Mouse (Mus musculus): ENCODE data around the gene Socs7.

The Socs7 gene

DNA sequence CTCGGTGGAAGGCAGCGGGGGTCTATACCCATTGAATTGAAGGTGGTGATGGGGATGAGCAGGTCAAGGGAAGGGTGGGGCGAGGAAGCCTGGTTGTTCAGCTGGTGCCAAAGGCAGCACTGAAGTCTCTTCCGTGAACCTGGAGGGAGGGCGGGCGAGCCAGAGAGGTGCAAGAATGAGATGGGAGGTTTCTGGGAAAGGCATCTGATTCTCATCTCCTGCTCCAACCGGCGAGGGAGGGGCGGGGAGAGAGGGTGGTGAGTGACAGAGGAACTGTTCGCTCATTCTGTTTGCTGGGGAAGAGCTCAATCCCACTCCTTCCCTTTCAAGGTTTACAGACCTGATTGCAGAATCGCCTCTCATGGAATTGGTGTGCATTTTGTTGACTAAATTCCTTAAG lies 31.3 kb downstream of the Socs7 start:
- no peak for DNase-seq

DNA sequence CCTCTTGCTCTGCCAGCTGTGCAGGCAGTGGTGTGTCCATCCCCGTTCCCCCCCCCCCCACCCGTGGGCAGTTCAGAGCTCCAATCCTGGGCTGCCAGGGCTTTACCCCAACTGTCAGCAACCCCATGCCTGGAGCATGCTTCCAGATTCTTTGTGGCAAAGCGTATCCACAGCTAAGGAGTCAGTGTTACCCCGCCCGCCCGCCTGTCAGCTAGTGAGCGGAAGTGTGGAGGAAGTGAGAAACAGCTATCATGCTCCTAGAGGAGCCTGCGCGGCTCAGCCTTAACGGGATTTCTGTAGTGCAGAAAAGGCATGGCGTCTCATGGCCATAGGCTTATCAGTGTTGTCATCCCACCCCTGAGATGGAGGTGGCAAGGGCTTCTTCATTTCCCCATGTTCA lies 31.8 kb downstream of the Socs7 start:
- DNase-seq = no peak

DNA sequence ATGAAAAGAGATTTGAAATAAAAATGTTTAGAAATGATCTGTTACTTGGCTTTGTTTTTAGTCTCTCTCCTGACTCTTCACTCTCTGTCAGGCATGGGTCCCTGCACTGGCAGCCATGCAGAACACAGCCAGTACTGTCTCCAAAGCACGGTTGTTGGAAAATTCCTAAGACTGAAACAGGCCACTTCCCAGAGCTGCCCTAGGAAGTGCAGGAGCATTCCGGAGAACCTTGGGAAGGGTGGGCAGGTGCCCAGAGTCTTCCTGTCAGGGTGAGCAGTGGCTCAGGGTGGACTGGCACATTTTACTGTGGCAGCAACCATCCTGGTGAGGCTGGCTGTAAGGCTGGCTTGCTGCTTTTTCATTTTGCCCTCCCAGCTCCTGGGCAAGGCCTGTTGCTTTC lies 36.2 kb downstream of the Socs7 start:
- no peak for DNase-seq

DNA sequence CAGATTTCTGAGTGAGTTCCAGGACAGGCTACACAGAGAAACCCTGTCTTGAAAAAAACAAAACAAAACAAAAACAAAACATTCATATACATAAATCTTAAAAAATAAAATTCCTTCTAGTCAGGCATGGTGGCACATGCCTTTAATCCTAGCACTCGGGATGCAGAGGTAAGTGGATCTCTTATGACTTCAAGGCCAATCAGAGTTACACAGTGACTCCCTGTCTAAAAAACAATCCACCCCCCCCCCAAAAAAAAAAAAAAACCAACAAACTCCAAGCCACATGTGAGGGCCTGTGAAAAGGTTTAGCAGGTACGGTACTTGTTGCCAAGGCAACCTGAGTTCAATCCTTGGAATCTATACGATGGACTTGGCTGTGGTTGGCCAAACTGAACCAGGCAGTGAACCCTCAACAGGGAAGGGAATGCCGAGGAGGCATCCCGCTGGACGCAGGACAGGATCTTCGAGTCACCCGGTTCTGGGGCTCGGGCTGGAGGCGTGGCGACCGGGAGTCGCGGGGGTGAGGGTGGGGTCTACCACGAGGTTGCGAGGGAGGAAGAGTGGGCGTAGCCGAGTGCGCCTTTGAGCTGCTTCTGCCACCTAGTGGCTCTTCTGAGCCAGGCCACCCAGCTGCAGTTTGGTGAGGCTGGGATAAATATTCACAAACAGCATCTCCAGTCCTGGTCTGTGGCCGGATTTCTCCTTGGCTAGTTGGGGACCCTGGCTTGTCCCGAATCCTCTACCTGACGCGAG lies 37.8 kb downstream of the Socs7 start:
- peak; percentile 88 for DNase-seq

DNA sequence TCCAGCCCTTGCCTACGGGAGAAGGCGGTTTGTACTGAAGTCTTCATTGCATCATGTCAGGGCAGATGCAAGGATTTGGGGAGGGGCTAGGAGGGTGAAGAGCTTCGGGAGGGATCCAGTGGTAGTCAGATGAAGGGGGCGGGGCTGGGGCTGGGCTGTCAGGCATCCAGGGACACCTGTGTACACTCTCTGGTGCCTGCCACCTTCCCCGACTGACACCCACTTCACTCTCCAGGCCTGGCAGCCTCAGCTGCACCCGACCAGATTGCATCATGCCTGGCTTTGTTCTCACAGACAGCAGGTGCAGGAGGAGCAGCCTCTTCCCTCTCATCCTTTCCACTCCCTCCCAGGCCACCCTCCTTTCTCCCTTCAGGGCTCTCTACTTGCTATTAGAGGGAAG lies 38.7 kb downstream of the Socs7 start:
- peak; percentile 69 for DNase-seq

DNA sequence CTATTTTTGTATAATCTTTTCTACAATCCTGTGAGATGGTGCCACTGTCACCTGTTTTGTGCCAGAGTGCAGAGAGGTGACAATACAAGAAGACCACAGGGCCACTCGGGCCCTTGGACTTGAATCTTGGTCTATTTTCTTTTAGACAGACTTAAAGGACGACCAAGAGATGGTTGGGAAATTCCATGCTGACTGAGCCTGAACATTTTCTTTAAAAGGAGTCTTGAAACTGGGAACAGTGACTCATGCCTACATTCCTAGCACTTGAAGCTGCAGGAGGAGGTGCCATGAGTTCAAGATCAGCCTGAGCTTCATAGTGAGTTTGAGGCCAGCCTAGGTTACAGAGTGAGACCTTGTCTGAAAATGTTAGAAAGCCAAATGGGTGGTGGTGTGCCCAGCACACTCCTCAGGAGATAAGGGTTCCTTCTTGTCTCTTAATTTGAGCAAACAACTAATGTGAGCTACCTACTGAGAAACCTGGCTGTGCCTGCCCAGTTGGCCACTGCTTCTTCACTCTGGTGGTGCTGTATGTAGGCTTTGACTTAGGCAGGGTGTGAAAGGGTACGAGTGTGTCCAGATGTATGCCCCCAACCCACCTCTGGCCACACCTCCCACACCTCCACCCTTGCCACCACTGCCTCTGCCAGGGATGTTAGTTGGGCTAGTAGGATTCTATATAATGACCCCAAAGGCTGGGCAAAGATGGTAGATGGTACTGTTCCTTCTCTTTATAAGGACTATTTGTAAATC lies 39.5 kb downstream of the Socs7 start:
- DNase-seq = no peak

DNA sequence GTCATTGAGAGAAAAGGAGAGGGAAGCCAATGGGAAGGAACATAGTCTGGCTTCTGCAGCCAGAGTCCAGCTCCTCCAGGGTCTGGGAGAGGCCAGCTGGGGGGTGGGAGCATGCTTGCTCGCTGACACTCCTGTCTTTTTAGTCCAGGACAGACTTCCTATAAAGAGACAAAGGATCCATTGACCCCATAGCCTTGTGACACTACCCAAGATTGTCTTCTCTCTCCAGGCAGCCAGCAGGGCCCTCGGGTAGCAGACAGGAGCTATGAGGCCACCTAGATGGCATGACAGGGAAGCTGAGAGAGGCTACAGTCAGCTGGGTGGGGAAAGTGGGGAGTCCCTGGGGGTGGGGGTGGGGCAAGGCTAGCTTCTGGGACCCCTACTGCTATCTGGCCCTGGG lies 40.4 kb downstream of the Socs7 start:
- no peak for DNase-seq

DNA sequence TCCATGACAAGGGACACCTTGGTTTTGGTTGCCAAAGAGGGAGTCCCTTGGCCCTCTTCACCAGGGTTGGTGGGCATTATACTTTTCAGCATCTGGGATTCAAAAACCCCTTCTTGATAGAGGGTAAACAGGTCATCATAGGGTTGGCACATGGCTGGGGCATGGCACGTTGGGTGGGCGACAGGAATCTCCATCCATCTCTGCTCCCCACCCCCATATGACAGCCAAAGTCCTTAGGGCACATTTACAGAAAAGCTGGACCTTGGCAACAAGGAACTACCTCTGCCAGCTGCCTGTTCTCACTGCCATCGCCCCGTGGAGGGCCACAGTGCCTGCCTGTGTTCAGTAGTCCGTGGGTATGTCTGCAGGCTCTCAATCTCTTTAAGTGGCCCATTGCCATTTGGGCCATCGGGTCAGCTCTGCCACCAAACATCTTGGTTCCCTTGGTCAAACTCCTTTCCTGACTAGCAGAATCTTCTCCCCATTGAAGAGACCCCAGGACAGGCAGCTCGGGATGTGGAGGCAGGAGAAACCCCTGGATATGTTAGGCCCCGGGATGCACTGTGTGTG lies 41.3 kb downstream of the Socs7 start:
- DNase-seq = no peak

DNA sequence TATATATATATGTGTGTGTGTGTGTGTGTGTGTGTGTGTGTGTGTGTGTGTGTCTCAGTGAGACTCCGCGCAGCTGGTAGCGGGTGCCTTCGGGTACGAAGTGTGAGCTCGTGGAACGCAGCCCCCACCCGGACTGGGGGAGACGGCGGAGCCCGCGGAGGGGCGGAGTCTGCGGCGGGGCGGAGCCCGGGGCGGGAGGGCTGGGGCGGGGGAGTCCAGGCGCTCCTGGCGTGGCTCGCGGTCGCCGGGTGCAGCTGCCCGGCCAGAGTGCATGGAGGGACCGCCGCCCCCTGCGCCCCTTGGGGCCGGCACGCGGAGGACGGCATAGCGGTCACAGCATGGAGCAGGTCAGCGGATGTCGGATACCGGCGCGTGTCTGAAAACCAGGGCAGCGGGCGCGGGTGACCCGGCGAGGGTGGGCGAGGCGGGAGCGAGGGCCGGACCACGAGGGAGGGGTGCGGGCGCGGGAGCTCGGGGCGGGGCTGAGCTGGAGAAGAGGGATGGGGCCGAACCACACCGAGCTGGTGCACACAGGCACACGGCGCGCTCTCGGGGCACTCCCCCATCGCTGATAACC lies 41.9 kb downstream of the Socs7 start:
- DNase-seq = peak; percentile 82

DNA sequence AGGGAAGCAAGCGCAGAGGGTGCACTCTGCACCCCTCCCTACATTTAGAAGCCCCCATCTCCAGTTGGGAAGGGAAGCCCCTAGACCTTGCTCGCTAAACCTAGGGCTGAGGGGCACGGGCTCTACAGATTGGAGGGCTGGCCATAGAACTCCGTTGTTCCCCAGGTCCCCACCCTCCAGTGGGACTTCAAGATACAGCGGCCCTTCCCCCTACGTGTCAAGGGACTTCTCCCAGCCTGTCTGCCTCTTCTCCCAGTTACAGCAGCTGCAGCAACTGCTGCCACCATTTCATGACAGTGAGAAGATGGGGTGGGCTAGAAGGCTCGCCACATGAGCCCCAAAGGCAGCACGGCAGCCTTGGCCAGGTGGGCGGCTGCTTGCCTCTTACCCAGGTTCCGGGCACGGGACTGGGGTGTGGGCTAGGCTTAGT lies 42.4 kb downstream of the Socs7 start:
- DNase-seq = no peak

DNA sequence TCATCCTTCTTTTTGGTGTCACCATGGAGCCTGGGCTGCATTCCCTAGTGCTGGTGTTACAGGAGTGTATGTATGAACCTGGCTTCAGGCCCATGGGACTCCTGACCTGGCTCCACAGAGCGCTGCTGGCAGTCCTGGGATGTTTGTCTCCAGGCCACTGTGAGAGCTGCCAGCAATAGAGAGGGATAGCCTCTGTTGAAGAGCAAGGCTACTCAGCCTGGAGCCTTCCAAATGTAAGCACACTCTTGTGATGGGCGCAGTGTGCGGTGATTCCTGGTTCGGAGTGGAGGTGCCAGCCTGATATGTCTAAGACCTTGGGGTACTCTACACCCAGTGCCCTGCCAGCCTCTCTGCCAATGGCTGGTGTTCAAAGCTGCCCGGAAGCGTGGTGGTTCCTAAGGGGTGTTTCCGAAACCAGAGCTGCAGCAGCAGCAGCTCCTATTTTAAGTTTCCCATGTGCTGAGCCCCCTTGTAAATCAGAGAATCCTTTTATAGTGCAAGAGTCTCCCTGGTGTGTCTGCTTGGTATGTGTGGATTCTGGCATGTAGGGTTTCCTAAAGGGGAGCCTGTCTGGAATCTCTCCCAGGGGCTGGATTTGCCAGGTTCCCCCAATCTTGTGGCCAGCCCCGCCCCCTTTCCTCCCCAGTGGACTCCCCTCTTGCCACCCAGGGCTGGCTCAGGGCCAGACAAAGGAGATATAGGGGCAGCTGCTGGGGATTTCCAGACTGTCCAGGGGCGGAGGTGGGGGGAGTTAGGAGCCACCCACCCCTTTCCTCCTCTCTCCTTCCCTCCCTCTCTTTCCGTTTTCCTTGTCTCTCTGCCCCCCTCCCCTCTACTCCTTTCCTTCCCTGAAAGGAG lies 44.0 kb downstream of the Socs7 start:
- no peak for DNase-seq

DNA sequence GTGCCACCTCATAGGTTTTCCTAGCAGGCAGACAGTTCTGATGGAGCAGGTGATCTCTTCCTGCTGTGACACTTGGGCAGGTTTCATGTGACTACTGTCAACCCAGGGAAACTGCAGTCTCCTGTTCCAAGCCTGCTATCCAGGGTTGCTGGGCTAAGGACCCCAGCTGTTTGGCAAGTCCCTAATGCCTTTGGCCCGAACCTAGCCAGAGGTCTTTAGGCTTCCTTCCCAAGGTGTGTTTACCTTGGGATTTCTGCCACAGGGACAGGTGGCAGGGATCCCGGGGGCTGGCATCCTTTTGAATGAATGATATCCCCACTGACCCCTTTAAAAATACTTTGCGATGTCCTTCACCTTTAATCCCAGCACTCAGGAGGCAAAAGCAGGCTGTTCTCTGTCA lies 45.1 kb downstream of the Socs7 start:
- DNase-seq = no peak

DNA sequence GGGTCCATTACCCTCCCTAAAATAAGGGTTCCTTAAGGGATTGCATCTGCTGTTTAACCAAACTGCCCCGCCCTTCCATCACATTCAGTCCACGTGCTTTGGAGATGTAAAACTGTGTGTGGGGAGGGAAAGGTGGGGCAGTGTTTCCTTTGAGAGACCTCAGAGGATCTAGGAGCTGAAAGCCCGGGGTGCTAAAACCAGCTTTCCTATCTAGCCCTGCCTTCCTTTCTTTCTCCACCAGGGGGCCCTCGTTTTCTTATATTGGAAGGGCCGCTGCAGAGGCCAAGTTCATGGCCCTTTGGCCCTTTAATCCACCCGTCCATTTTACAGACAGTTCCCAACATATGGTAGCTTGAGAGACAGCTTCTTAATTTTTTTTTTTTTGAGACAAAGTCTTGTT lies 45.8 kb downstream of the Socs7 start:
- peak; percentile 86 for DNase-seq

DNA sequence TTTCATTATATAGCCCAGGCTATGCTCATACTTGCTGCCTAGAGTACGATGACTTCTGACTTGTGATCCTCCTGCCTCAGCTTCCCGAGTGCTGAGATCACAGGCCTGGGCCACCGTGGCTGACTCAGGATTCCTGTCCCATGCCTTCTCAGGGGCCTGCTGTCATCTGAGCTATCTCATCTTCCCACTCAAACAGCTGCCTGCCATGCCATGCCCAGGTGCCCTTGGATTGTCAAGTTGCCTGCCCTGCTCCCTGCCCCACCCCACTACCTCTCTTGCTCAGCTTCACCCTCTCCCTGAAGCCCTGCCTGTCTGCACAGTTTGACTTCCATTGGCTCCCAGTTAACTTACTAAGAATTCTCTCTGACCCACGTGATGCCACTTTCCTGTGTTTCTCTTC lies 48.6 kb downstream of the Socs7 start:
- DNase-seq = no peak

DNA sequence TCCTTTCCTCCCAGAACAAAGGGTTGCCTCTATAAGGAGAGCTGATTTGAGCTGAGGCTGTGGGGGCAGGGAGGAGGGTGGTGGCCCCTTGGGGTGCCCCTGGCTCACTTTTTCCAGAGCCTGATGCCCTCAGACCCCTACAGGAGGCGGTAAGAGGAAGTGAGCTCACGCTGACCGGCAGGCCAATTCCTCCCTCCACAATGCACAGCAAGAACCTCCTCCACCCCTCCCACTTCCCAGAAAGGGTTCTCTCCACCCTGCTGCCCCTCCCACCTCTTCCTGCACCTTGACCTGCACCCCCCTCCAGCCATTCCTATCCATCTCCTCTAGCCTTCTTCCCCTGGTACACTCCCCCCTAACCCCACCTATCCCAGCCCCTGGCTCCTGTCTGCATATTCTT lies 49.8 kb downstream of the Socs7 start:
- DNase-seq = no peak

DNA sequence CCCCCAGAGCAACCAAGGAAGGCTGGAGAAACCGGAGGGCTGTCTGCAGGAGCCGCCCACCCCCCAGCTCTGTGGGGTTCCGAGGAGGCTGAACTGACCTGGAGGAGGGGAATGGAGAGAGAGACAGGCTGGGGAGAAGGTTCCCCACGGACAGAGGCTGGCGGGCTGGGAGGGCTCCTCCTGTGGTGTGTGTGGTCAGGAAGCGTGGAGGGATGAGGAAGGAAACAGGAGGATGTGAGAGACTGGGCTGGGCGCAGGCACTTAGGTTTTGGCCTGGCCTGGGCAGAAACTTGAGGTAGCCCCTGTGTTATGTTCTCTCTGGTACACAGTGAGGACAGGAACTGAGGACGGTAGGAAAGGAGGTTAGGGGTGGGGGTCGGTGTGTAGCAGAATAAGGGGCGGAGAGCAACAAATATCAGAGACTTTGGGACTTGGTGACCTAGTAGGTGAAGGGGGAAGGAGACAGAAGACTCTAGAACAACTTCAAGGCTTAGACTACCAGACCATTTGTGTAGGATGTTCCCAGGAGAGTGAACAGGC lies 50.5 kb downstream of the Socs7 start:
- DNase-seq = no peak

DNA sequence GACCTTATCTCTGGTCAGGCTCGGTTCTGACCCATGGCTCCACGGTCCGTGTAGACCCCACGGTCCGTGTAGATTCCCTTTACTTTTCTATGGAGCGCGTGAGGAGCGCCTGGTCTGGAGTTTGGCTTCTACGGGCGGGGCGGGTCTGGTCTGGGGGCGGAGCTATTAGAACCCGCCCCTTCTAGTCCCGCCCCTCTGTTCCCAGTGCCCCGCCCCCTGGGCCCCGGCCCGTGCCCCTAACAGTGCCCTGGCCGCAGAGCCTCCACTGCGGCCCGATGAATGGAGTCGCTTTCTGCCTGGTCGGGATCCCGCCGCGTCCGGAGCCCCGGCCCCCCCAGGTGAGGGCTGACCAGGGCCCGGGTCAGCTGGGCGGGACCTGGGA lies 53.0 kb downstream of the Socs7 start, which contains the start of gene Arhgap23:
Gene Arhgap23 (plus strand): TSS at position 204 of the 382 bp plus-strand sequence.
- DNase-seq = peak; percentile 73

DNA sequence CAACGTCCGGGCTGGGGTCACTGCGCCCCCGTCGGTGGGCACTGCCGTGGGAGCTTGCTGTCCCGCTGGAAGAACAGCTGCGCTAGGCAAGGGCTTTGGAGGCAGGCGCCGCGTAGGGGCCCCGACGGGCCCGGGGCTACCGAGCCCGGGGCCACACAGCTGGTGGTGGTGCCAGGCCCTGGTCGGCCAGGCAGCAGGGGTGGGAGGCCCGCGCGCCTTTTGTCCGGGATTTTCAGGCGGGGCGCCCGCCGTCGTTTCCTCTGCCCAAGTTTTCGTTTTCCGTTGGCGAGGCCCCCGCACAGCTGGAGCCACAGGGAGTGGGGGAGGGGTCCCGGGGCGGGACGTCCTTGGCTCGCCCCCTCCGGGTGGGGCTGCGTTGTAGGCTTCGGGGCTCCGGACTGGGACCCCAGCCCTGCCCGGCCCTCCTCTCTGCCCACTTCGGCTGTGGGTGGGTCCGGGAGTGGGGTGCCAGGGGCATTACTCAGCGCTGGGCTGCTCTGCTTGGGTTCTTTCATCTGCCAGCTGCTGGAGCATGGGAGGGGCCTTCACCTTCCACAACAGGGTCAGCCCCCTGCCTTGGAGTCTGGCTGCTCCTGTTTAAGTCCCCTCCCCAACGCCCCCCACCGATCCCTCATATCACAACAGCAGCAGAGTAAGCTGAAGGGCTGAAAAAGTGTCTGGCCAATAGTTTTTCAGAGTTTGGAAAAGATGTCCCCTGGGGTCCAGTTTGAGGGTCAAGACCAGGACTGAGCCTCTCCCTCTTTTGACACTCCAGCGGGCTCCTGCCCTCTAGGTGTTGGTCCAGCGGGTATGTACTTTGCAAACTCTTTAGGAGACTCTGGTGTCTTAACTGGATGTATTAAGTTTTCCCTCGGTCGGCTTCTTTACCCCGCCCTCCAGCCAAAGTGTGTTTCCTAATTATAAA lies 53.6 kb downstream of the Socs7 start:
- DNase-seq = peak; percentile 78

DNA sequence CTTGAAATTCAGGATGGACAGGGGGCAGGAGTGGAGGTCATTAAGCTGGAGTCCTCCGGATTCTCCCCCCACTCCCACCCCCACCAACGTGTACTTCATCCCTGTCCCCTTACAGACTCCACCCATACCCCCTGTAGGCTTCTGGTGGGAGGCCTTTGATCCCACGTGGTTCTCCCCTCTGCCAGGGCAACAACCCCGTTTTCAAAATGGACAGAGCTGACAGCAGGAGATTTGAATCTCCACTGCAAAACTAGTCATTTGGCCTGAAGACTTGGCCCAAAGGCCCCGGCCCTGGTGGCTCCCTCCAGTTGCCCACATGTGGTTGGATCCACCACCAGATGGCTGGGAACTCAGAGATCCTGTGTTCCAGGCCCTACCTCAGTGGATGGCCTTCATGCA lies 54.3 kb downstream of the Socs7 start:
- DNase-seq = no peak

DNA sequence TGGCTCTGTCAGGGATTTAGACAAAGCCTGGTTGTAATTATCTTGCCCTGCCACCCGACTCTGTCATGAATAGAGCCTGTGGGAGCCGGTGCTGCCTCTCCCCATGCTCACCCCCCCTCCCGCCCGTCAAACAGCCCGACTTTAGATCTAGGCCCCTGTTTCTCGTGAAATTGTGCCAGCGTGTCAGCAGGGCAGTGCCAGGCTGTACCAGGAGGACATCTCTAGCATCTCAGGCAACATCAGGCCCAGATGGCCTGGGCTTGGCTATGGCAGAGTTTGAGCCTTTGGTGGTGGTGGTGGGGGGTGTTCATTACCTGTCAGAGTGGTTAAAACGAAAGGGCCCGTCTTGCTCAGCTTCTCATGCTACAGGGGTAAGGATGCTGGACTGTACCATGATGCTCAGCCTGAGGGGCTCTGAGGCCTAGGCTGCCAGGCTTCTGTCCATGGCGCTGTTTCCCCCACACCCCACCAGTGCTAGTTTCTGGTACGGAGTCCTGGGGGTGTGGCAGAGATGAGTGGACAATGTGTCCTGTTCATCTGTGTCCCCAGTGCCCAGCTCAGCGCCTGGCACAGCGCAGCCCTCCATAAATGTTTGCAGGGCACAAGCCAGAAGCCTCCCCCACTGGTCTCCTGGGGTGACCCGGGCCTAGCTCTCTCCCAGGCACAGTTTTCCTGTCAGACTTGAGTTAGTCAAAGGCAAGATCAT lies 56.6 kb downstream of the Socs7 start:
- DNase-seq = no peak

DNA sequence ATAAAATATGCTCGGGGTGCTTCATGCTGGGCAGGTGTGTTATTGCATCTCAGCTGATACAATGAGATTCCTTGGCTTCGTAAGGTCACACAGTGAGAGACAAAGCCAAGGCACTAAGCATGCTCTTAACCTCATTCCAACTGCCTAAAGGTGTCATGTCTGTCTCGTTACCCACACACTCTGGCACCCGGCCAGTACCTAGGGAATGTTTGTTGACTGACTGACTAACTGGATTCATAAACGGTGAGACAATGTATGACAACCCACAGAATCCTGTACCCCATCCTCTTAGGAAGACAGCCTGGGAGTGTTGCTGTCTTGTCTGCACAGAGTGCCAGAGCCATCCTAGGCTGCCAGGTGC lies 57.2 kb downstream of the Socs7 start:
- no peak for DNase-seq
